Mouse (Mus musculus) adrenal gland, postnatal 36 days (tissue): ENCODE results near the gene Ssr1. TPM values are rescaled to one million over a fixed set of nuclear protein-coding genes. Genes with fewer than 3 reads are reported as not detected.

Experiments used
- DNase-seq, 2 experiments: peaks; one replicate each; pipeline ENCODE4 v3.0.0; 2021; ENCODE audit warnings: mixed read lengths in 1 of 2
- long read RNA-seq, 2 experiments: library from polyadenylated mRNA; stranded (forward); transcript quantifications; one replicate each; pipeline ENCODE4 v2.0.0; 2021; ENCODE audit warnings: borderline sequencing depth in 2 of 2
- total RNA-seq, 2 experiments: library from RNA; stranded (reverse); gene quantifications; 2 replicates each; pipeline ENCODE4 v1.2.3; 2021

The Ssr1 gene
- total RNA-seq, result 100 to 1,000 TPM; 155 to 162 TPM
- long read RNA-seq, experiment 1, full-length matches to known transcripts, result 158 of 173 reads
- long read RNA-seq, experiment 1, partial matches to known transcripts, result 1 of 173 reads
- long read RNA-seq, experiment 1, other reads (novel, unspliced or antisense), result 14 of 173 reads
- long read RNA-seq, experiment 2, full-length matches to known transcripts, result 26 of 29 reads
- long read RNA-seq, experiment 2, partial matches to known transcripts, result 0 of 29 reads
- long read RNA-seq, experiment 2, other reads (novel, unspliced or antisense), result 3 of 29 reads

- DNase-seq, result peak; percentile 98 to 99
Measured at GRCm38 (mm10) chr13:37993704-37994404, at the start of gene Ssr1. TSS of gene Ssr1 (minus strand) at chr13:37994217.

GRCm38 (mm10) chr13:38037811-38038210 lies 43.8 kb upstream of the Ssr1 start:
- peak; percentile 15 to 27 for DNase-seq

GRCm38 (mm10) chr13:38037044-38037687 lies 43.1 kb upstream of the Ssr1 start, which contains the start of gene Cage1:
TSS of gene Cage1 (minus strand) at chr13:38037069.
- peak; percentile 96 to 98 for DNase-seq

- peak in 1 of 2 experiments; percentile 22 for DNase-seq
Measured at GRCm38 (mm10) chr13:38036343-38037043, 42.5 kb upstream of the Ssr1 start, which contains the start of gene Riok1. TSS of gene Riok1 (plus strand) at chr13:38036995.

- no peak for DNase-seq
Measured at GRCm38 (mm10) chr13:38028407-38028806, 34.4 kb upstream of the Ssr1 start.

- DNase-seq, result no peak
Measured at GRCm38 (mm10) chr13:38027618-38028248, 33.7 kb upstream of the Ssr1 start.

- peak in 1 of 2 experiments; percentile 9 for DNase-seq
Measured at GRCm38 (mm10) chr13:38025874-38026273, 31.9 kb upstream of the Ssr1 start.

GRCm38 (mm10) chr13:38018791-38019190 lies 24.8 kb upstream of the Ssr1 start:
- no peak for DNase-seq

- DNase-seq, result no peak
Measured at GRCm38 (mm10) chr13:38015591-38015990, 21.6 kb upstream of the Ssr1 start.

- DNase-seq, result no peak
Measured at GRCm38 (mm10) chr13:38012436-38012835, 18.4 kb upstream of the Ssr1 start.

GRCm38 (mm10) chr13:38010444-38010910 lies 16.5 kb upstream of the Ssr1 start:
- no peak for DNase-seq

- DNase-seq, result peak in 1 of 2 experiments; percentile 19
Measured at GRCm38 (mm10) chr13:38009721-38010408, 15.8 kb upstream of the Ssr1 start.

GRCm38 (mm10) chr13:38007972-38008371 lies 14.0 kb upstream of the Ssr1 start:
- DNase-seq, result no peak

- DNase-seq, result no peak
Measured at GRCm38 (mm10) chr13:38002461-38002860, 8.4 kb upstream of the Ssr1 start.

- DNase-seq, result peak in 1 of 2 experiments; percentile 24
Measured at GRCm38 (mm10) chr13:37999713-38000112, 5.7 kb upstream of the Ssr1 start.

- no peak for DNase-seq
Measured at GRCm38 (mm10) chr13:37994405-37994749, 360 bp upstream of the Ssr1 start.

- no peak for DNase-seq
Measured at GRCm38 (mm10) chr13:37993376-37993703, 677 bp downstream of the Ssr1 start.

- DNase-seq, result peak in 1 of 2 experiments; percentile 13
Measured at GRCm38 (mm10) chr13:37992638-37993371, 1.2 kb downstream of the Ssr1 start.

GRCm38 (mm10) chr13:37989701-37990100 lies 4.3 kb downstream of the Ssr1 start:
- DNase-seq, result no peak

GRCm38 (mm10) chr13:37986166-37986565 lies 7.9 kb downstream of the Ssr1 start:
- no peak for DNase-seq
